Mouse (Mus musculus) monocyte, adult 5-6 weeks (primary cell): ENCODE data around the gene Defa28. TPM values are rescaled to one million over a fixed set of nuclear protein-coding genes. Genes with fewer than 3 reads are reported as not detected.
"Not testable (repeated sequence)": the region's sequence is repeated elsewhere in the genome, so short reads cannot be mapped to it uniquely, and the experiment has no call there.

ENCODE experiments used
- ATAC-seq: fragments of 153-309, 156-312 bp; replicated peaks from 2 replicates; pipeline ENCODE4 v1.8.0; 2017; ENCODE audit warnings: mild to moderate bottlenecking; ENCODE audit not compliant: low TSS enrichment, insufficient number of reproducible peaks, severe bottlenecking, poor library complexity, low FRiP score
- total RNA-seq: library from RNA; stranded (forward); fragments of 200-1000, 200-491, 200-594 nt; gene quantifications from 3 replicates; pipeline ENCODE4 v1.2.3, GENCODE M21; 2017

Gene Defa28
- total RNA-seq = not detected in 3 replicates

DNA sequence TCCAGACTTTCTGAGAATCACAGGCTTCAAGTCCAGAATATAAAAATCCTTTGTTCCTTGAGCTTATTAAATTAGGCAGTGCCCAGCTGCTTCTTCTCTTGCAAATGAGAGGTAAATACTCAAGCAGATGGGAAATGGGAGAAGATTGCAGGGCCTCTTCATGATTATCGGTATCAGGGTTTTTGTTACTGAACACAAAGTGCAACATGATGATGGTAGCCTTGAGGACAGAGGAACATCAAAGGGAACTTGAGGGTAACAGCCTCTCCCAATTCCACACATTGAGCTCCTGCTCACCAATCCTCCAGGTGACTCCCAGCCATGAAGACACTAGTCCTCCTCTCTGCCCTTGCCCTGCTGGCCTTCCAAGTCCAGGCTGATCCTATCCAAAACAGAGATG, at the start of gene Defa28:
TSS of gene Defa28 (plus strand) at position 301 of the 400 bp plus-strand sequence.
- not testable (repeated sequence) for ATAC-seq

DNA sequence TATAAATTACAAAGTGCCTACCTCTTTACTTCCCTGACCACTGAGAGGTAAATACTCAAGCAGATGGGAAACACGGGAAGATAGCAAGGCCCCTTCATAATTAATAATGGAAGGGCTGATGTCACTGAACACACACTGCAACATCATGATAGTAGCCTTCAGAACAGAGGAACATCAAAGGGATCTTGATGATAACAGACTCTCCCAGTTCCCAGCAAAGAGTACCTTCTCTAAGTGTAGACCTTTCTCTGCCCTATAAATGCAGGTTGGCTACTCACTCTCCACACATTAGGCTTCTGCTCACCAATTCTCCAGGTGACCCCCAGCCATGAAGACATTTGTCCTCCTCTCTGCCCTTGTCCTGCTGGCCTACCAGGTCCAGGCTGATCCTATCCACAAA, 17.7 kb upstream of the Defa28 start, which contains the start of gene Defa37:
TSS of gene Defa37 (plus strand) at position 301 of the 400 bp plus-strand sequence.
- not testable (repeated sequence) for ATAC-seq

DNA sequence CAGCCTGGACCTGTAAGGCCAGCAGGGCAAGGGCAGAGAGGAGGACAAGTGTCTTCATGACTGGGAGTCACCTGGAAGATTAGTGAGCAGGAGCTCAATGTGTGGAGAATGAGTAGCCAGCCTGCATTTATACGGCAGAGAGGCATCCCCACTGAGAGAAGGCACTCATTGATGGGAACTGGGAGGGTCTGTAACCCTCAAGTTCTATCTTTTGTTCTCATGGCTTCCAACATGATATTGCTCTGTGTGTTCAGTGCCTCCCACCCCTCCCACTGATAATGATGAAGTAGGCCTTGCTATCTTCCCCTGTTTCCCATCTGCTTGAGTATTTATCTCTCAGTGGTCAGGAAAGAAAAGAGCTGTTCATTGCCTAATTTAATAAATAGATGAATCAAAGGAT, 11.6 kb downstream of the Defa28 start, which contains the start of gene Gm7861:
TSS of gene Gm7861 (minus strand) at position 101 of the 400 bp plus-strand sequence.
- not testable (repeated sequence) for ATAC-seq

DNA sequence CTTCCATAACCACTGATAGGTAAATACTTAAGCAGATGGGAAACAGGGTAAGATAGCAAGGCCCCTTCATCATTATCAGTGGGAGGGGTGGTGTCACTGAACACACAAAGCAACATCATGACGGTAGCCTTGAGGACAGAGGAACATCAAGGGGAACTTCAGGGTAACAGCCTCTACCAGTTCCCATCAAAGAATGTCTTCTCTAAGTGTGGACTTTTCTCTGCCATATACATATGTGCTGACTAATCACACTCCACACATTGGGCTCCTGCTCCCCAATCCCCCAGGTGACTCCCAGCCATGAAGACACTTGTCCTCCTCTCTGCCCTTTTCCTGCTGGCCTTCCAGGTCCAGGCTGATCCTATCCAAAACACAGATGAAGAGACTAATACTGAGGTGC, 35.1 kb downstream of the Defa28 start, which contains the start of gene Defa26:
TSS of gene Defa26 (plus strand) at position 301 of the 400 bp plus-strand sequence.
- not testable (repeated sequence) for ATAC-seq

Other genes starting within 250 kb of the Defa28 start
- gene Defa2, start 204.5 kb upstream of the Defa28 start, total RNA-seq = not detected in 3 replicates
- not detected in 3 replicates for gene Defa33, start 191.2 kb upstream of the Defa28 start, total RNA-seq
- not detected in 3 replicates for gene Defa36, start 155.6 kb upstream of the Defa28 start, total RNA-seq
- not detected in 3 replicates for gene Gm7849, start 126.4 kb upstream of the Defa28 start, total RNA-seq
- not detected in 3 replicates for gene Defa20, start 73.7 kb upstream of the Defa28 start, total RNA-seq
- gene Defa32, start 54.0 kb upstream of the Defa28 start, total RNA-seq = not detected in 3 replicates
- not detected in 3 replicates for gene Defa37, start 17.6 kb upstream of the Defa28 start, total RNA-seq
- gene Gm7861, start 11.5 kb downstream of the Defa28 start, total RNA-seq = not detected in 3 replicates
- gene Defa26, start 35.2 kb downstream of the Defa28 start, total RNA-seq = not detected in 3 replicates
- not detected in 3 replicates for gene Defa17, start 72.8 kb downstream of the Defa28 start, total RNA-seq
- gene Defa34, start 82.8 kb downstream of the Defa28 start, total RNA-seq = not detected in 3 replicates
- gene AY761184, start 120.6 kb downstream of the Defa28 start, total RNA-seq = not detected in 3 replicates
- gene Defa24, start 151.5 kb downstream of the Defa28 start, total RNA-seq = not detected in 3 replicates
- gene Defb50, start 240.5 kb downstream of the Defa28 start, total RNA-seq = not detected in 3 replicates